8 mouse cellular contexts compared by ENCODE assay signal in the genomic region with DNA sequence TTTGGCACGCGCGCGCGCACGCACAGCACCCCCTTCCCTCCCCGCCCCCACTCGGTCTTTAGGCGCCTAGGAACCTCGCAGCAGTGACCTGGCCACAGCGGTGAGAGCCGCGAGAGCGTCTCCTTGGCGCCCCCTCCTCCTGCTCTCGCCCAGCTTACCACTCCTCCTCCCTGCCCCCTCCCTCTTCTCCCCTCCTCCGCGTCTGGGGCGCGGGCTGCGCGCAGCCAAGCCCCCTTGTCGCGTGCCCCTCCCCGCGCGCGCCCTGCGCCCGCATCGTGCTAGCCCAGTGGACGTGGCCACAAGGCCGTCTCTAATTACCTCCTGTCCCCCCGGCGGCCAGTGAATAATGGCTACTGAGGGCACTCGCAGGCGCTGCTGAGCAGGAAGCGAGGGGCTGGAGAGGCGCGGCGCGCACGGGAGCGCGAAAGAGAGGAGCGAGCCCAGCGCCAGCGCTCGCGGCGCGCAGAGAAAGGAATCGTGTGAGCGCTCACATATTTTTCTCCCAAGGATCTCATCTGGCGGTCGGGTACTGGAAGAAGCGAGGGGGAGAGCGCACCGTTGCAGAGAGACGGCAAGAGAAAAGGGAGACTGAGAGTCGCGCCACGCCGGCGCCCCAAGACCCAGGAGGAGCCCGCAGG. TPM values are rescaled to one million over a fixed set of nuclear protein-coding genes. Genes with fewer than 3 reads are reported as not detected.
DNase-seq lines count a peak whose midpoint lies in the region; ATAC-seq and TF ChIP-seq lines count a peak whose summit lies in the region.

No protein-coding gene starts in this region.

- H3K4me2 ChIP-seq in heart, embryonic 12.5 days = peak overlapping the region; percentile 88
- H3K4me2 ChIP-seq in liver, postnatal 0 days (ENCODE audit: low read depth, low read length) = peak overlapping the region; percentile 96
- peak overlapping the region; percentile 87 for H3K4me2 ChIP-seq in neural tube, embryonic 13.5 days

- no peaks in the 10 kb centered on the region for H3K27me3 ChIP-seq in embryonic facial prominence, embryonic 10.5 days (replicated peaks; ENCODE audit: low read depth, poor library complexity, severe bottlenecking)
- H3K27me3 ChIP-seq in heart, embryonic 12.5 days (replicated peaks) = no peaks in the 10 kb centered on the region
- peaks cover 5% of the 10 kb centered on the region; the same call in 1 of the 2 replicates for H3K27me3 ChIP-seq in liver, postnatal 0 days (ENCODE audit: insufficient read depth, low read length)
- H3K27me3 ChIP-seq in neural tube, embryonic 13.5 days = no peaks in the 10 kb centered on the region

- peak overlapping the region; percentile 95 for H3K27ac ChIP-seq in embryonic facial prominence, embryonic 10.5 days (replicated peaks)
- peak overlapping the region; percentile 88 for H3K27ac ChIP-seq in heart, embryonic 12.5 days (ENCODE audit: poor library complexity, severe bottlenecking)
- no peak overlapping the region for H3K27ac ChIP-seq in liver, postnatal 0 days (ENCODE audit: low read depth)
- H3K27ac ChIP-seq in neural tube, embryonic 13.5 days (replicated peaks) = peak overlapping the region; percentile 97

- H3K36me3 ChIP-seq in embryonic facial prominence, embryonic 10.5 days (replicated peaks) = peaks cover 40% of the 10 kb centered on the region
- peaks cover 10% of the 10 kb centered on the region; the same call in 1 of the 2 replicates for H3K36me3 ChIP-seq in heart, embryonic 12.5 days
- no peaks in the 10 kb centered on the region for H3K36me3 ChIP-seq in liver, postnatal 0 days (replicated peaks; ENCODE audit: insufficient read depth, low read length)
- peaks cover 11% of the 10 kb centered on the region for H3K36me3 ChIP-seq in neural tube, embryonic 13.5 days

- peak overlapping the region; percentile 87 for H3K9ac ChIP-seq in heart, embryonic 12.5 days
- H3K9ac ChIP-seq in liver, postnatal 0 days (replicated peaks) = peak overlapping the region; percentile 26; the same call in 1 of the 2 replicates
- peak overlapping the region; percentile 94 for H3K9ac ChIP-seq in neural tube, embryonic 13.5 days

- TF ChIP-seq CTCF in liver, postnatal 0 days (IDR thresholded peaks at IDR 0.05; ENCODE audit: low read depth) = no peak

- H3K9me3 ChIP-seq in embryonic facial prominence, embryonic 10.5 days = no peaks in the 10 kb centered on the region
- no peaks in the 10 kb centered on the region for H3K9me3 ChIP-seq in heart, embryonic 12.5 days (replicated peaks)
- H3K9me3 ChIP-seq in liver, postnatal 0 days (ENCODE audit: low read length) = no peaks in the 10 kb centered on the region
- H3K9me3 ChIP-seq in neural tube, embryonic 13.5 days = no peaks in the 10 kb centered on the region

- no peak for TF ChIP-seq EP300 in liver, postnatal 0 days (IDR thresholded peaks at IDR 0.05; ENCODE audit: low read depth)

- peaks cover 71% of the 10 kb centered on the region for H3K4me1 ChIP-seq in embryonic facial prominence, embryonic 10.5 days
- peaks cover 84% of the 10 kb centered on the region for H3K4me1 ChIP-seq in heart, embryonic 12.5 days (replicated peaks)
- peaks cover 33% of the 10 kb centered on the region for H3K4me1 ChIP-seq in liver, postnatal 0 days (ENCODE audit: insufficient read depth)
- peaks cover 61% of the 10 kb centered on the region for H3K4me1 ChIP-seq in neural tube, embryonic 13.5 days (replicated peaks)

- WGBS in embryonic facial prominence, embryonic 10.5 days = under 1% methylated on average over 66 of the region's 66 CpGs
- under 1% methylated on average over 65 of the region's 66 CpGs for WGBS in heart, embryonic 12.5 days
- WGBS in liver, postnatal 0 days (ENCODE audit: insufficient replicate concordance) = under 1% methylated on average over 62 of the region's 66 CpGs
- under 1% methylated on average over 64 of the region's 66 CpGs for WGBS in neural tube, embryonic 13.5 days

- DNase-seq in urinary bladder, adult 18-20 months (ENCODE audit: low spot score in 2 of 2) = peak; percentile 24 to 58
- DNase-seq in urinary bladder, postnatal 10 days (ENCODE audit: low spot score) = no peak
- DNase-seq in embryonic facial prominence, embryonic 10.5 days (ENCODE audit: low spot score) = peak; percentile 94
- peak; percentile 36 to 69 for DNase-seq in kidney, postnatal 36 days
- peak; percentile 44 for DNase-seq in liver, postnatal 0 days
- peak; percentile 44 to 53 for DNase-seq in thymus, postnatal 36 days

- peak overlapping the region; percentile 73 for H3K4me3 ChIP-seq in embryonic facial prominence, embryonic 10.5 days
- peak overlapping the region; percentile 69 for H3K4me3 ChIP-seq in heart, embryonic 12.5 days
- peak overlapping the region; percentile 61 for H3K4me3 ChIP-seq in liver, postnatal 0 days (ENCODE audit: low read depth, low read length)
- H3K4me3 ChIP-seq in neural tube, embryonic 13.5 days = peak overlapping the region; percentile 72

- ATAC-seq in heart, embryonic 12.5 days (ENCODE audit: insufficient number of reproducible peaks, low FRiP score) = peak; percentile 73
- ATAC-seq in liver, postnatal 0 days = peak; percentile 24; the same call in 1 of the 2 replicates
- ATAC-seq in neural tube, embryonic 13.5 days (ENCODE audit: low read depth) = peak; percentile 86

RNA-seq across cellular contexts. Expression of a gene that starts 35.0 kb away (rescaled TPM):
- polyA plus RNA-seq in embryonic facial prominence, embryonic 10.5 days (2016; fragmentation: Nextera tagmentation; extraction: Ambion mirVana) = 31.0 and 33.8 TPM in 2 replicates
- polyA plus RNA-seq in heart, embryonic 12.5 days (2016; fragmentation: Nextera tagmentation; extraction: Ambion mirVana) = 22.2 and 29.9 TPM in 2 replicates
- polyA plus RNA-seq in liver, postnatal 0 days (2015; fragmentation: Nextera tagmentation; extraction: Ambion mirVana) = 3.8 and 4.4 TPM in 2 replicates
- 29.9 and 30.0 TPM in 2 replicates for polyA plus RNA-seq in neural tube, embryonic 13.5 days (2015; fragmentation: Nextera tagmentation; extraction: Ambion mirVana)

Comparison
In these comparisons a context has a peak if more than half of its experiments do, and no peak if none do; other contexts are left out.
1. ATAC-seq: peak in every context shown above with its lines; median percentile 86 in neural tube, embryonic 13.5 days; 73 in heart, embryonic 12.5 days; 24 in liver, postnatal 0 days.
2. H3K9ac ChIP-seq: peak in every context shown above with its lines; median percentile 94 in neural tube, embryonic 13.5 days; 87 in heart, embryonic 12.5 days; 26 in liver, postnatal 0 days.